Mouse (Mus musculus) gastrocnemius, adult 18-20 months (tissue): Measurements from ENCODE around the gene Mmp23. TPM values are rescaled to one million over a fixed set of nuclear protein-coding genes. Genes with fewer than 3 reads are reported as not detected.
"Not testable (repeated sequence)": the region's sequence is repeated elsewhere in the genome, so short reads cannot be mapped to it uniquely, and the experiment has no call there.

Source experiments
- DNase-seq: peaks from one replicate; pipeline ENCODE4 v3.0.0; 2021; ENCODE audit warnings: low spot score
- long read RNA-seq, 2 experiments: library from polyadenylated mRNA; stranded (forward); transcript quantifications; one replicate each; pipeline ENCODE4 v2.0.0; 2021
- total RNA-seq, 2 experiments: library from RNA; stranded (reverse); gene quantifications; 2 replicates each; pipeline ENCODE4 v1.2.3; 2021

Gene Mmp23
- total RNA-seq = 1 to 10 TPM in 1 of 2 experiments, under 1 TPM in 1; 0.53 to 1.8 TPM
- long read RNA-seq, experiment 1, partial matches to known transcripts = 0 of 3 reads
- long read RNA-seq, experiment 1, other reads (novel, unspliced or antisense) = 1 of 3 reads
- long read RNA-seq, experiment 2 = 0 reads

- DNase-seq = peak; percentile 36
Observed at GRCm38 (mm10) chr4:155653086-155653450, at the start of gene Mmp23. Gene Mmp23 (minus strand): TSS chr4:155653384.

- DNase-seq = no peak
Observed at GRCm38 (mm10) chr4:155700425-155700824, 47.2 kb upstream of the Mmp23 start.

- DNase-seq = no peak
Observed at GRCm38 (mm10) chr4:155696261-155697255, 43.4 kb upstream of the Mmp23 start.

GRCm38 (mm10) chr4:155695531-155696062 lies 42.4 kb upstream of the Mmp23 start:
- no peak for DNase-seq

- peak; percentile 24 for DNase-seq
Observed at GRCm38 (mm10) chr4:155694482-155695401, 41.6 kb upstream of the Mmp23 start.

GRCm38 (mm10) chr4:155694111-155694481 lies 40.9 kb upstream of the Mmp23 start, which contains the start of gene Fndc10:
Gene Fndc10 (plus strand): TSS chr4:155694342.
- DNase-seq = peak; percentile 43

- DNase-seq = no peak
Observed at GRCm38 (mm10) chr4:155692421-155692820, 39.2 kb upstream of the Mmp23 start.

GRCm38 (mm10) chr4:155690571-155691375 lies 37.6 kb upstream of the Mmp23 start:
- DNase-seq = no peak

- not testable (repeated sequence) for DNase-seq
Observed at GRCm38 (mm10) chr4:155687764-155688163, 34.6 kb upstream of the Mmp23 start.

GRCm38 (mm10) chr4:155683670-155684277 lies 30.6 kb upstream of the Mmp23 start:
- DNase-seq = not testable (repeated sequence)

GRCm38 (mm10) chr4:155675991-155676390 lies 22.8 kb upstream of the Mmp23 start:
- DNase-seq = no peak

- no peak for DNase-seq
Observed at GRCm38 (mm10) chr4:155672082-155672481, 18.9 kb upstream of the Mmp23 start.

- not testable (repeated sequence) for DNase-seq
Observed at GRCm38 (mm10) chr4:155670236-155670635, 17.1 kb upstream of the Mmp23 start.

GRCm38 (mm10) chr4:155669598-155670075 lies 16.5 kb upstream of the Mmp23 start:
- DNase-seq = no peak

GRCm38 (mm10) chr4:155668689-155669597 lies 15.8 kb upstream of the Mmp23 start, which contains the start of gene Mib2:
Gene Mib2 (minus strand): TSS chr4:155669198.
- DNase-seq = peak; percentile 97

GRCm38 (mm10) chr4:155666903-155667302 lies 13.7 kb upstream of the Mmp23 start:
- no peak for DNase-seq

- DNase-seq = no peak
Observed at GRCm38 (mm10) chr4:155660641-155661040, 7.5 kb upstream of the Mmp23 start.

- DNase-seq = no peak
Observed at GRCm38 (mm10) chr4:155658961-155659360, 5.8 kb upstream of the Mmp23 start.
